Mouse (Mus musculus) C2C12 (cell line): Measurements from ENCODE around the gene Mepce.

ENCODE experiments used
- CTCF ChIP-seq: IDR thresholded peaks from one replicate; pipeline ENCODE4 v1.5.1; 2011; ENCODE audit not compliant: control insufficient read depth, insufficient read depth, insufficient read length
- MYOD1 ChIP-seq: IDR thresholded peaks from one replicate; pipeline ENCODE4 v1.6.1; 2011; ENCODE audit warnings: low read depth; ENCODE audit not compliant: control insufficient read depth, insufficient read length

GRCm38 (mm10) chr5:137755425-137755824 is 32.0 kb downstream of the Mepce start:
- TF ChIP-seq CTCF (no peak), MYOD1 (no peak)
